Mouse (Mus musculus): ENCODE measurements around the gene Smim24.

The Smim24 gene

GRCm38 (mm10) chr10:81423476-81424245 lies 30.8 kb downstream of the Smim24 start:
- DNase-seq, result peak; percentile 4

DNA sequence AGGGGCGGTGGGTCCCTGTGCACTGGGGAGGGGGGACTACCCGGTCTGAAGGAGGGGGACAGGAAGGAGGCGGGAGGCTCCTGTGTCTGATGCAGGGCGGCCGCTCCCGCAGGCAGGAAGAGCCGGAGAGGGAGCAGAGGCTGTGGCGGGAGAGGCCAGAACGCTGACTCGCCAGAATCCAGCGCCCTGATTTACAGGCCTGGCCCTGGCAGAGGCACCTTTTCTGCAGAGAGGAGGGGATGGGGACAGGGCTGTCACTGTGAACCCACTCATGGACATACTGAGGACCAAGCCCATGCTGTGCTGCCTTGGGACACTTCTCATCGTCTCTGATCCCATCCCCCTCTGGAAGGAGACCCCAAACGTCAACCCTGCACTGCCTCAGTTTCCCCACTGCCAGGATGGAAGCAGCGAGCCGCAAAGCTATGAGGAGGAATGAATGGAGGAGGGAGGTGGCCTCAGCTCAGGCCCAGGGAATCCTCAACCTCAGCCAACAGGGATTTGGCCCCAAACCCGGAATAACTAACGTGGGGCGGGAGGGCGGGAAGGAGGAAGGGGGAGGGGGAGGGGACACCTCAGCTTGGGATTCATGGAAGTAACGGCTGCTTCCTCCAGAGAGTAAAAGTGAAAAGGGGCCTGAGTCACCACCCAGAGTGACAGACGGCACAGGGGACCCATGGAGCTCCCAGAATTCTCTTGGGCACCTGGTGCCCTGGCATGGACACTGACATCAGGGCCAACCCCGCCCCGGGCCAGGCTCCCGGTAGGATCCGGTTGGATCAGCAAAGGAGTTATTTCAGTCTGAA lies 31.6 kb downstream of the Smim24 start:
- peak; percentile 20 for DNase-seq

- peak; percentile 34 for DNase-seq
These were observed 32.5 kb downstream of the Smim24 start for GRCm38 (mm10) chr10:81425236-81425850.

GRCm38 (mm10) chr10:81426081-81426671 lies 33.3 kb downstream of the Smim24 start:
- DNase-seq, result peak; percentile 18

GRCm38 (mm10) chr10:81426897-81427296 lies 34.0 kb downstream of the Smim24 start:
- DNase-seq, result peak; percentile 14

DNA sequence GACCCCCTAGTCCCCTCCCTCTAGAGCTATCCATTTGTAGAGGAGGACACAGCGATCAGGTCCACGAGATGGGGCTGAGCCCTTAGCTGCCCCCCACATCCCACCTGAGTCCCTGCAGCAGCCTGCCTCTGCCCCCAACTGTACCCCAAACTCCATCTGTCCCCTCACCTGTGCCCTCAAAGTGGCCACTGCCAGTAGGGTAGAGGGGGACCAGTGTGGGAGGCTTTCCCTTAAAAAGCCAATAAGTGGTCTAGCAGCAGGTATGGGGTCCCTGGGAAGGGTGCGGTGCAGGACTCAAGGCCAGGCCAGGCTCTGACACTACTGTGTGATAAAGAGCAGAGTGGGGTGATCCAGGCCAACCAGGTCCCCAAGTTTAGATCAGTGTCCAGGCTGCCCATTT lies 34.5 kb downstream of the Smim24 start:
- peak; percentile 14 for DNase-seq

DNA sequence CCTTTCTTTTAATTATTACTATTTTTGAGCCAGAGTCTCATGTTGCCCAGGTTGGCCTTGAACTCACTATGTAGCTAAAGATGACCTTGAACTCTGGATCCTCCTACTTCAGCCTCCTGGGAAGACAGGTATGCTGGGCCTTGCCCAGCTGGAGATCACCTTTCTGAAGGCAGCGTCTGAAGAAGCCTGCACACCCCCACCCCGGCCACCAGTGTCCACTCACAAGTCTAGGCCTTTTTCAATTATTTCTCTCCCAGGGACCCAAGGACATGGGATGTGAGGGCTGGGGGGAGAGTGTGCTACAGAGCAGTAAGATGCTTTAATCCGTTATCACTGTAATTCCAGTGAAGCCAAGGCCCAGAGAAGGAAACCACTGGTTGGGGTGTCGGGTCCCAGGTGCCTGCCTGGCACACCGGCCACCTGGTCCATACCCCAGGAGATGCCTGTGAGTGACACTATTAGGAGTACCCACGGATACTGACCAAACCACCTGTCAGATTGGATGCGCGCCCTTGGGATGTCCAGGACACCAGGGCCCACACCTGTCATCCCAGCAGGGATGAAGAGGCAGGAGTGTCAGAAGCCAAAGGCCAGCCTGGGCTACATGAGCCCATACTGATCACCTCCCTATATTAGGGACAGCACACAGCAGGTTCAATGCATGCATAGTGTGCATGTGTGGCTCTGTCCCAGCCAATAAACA lies 35.1 kb downstream of the Smim24 start:
- peak; percentile 26 for DNase-seq

DNA sequence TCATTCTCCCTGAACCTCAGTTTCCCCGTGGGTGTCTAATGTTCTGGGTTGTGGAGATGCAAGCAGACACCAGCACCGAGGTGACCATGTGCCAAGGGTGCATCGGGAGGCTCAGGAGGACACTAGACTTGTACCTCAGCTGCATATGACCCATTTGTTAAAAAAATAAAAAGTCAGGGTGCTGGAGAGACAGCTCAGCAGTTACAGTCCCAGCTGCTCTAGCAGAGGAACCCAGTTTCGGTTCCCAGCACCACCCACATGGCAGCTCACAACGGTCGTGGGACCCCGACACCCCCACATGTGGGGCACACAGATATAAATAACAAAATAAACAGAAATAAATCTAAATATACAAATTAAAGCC lies 35.6 kb downstream of the Smim24 start:
- DNase-seq, result peak; percentile 8

DNA sequence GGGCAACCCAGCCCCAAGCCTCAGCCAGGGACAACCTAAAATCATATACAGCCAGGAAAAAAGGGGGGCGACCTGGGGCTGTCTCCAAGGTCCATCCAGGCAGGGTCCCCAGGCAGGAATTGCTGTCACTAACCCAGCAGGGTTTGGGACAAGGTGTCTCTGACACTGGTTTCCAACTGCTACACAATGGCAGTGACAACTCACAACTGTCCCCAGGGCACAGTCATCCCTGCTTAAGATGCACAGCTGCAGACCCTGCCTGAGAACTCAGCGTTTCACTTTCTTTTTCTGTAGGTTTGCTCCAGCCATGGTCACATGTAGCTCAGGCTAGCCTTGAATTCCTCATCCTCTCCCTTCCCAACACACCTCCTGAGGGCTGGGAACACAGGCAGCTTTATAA lies 36.2 kb downstream of the Smim24 start:
- peak; percentile 14 for DNase-seq

DNA sequence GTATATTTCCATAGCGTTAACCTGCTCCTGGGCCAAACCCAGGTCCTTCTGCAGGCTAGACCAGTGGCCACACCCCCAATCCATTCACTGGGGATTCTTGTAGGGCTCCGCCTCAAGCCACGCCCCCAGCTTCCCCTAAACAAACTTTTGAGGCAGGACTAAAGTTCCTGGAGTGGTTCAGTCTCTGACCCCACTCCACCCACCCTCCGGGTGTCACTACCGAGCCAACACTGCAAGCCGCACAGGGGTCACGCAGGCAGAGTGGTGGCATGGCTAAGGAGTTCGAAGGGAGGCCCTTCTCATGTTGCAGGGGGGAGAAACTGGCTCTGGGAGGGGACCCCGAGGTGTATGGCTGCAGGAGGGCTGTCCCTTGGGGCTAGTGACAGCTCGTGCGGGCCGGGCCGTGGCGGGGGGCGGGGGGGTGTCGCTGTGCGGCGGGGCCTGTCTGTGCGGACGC lies 36.8 kb downstream of the Smim24 start:
- DNase-seq, result peak; percentile 88

DNA sequence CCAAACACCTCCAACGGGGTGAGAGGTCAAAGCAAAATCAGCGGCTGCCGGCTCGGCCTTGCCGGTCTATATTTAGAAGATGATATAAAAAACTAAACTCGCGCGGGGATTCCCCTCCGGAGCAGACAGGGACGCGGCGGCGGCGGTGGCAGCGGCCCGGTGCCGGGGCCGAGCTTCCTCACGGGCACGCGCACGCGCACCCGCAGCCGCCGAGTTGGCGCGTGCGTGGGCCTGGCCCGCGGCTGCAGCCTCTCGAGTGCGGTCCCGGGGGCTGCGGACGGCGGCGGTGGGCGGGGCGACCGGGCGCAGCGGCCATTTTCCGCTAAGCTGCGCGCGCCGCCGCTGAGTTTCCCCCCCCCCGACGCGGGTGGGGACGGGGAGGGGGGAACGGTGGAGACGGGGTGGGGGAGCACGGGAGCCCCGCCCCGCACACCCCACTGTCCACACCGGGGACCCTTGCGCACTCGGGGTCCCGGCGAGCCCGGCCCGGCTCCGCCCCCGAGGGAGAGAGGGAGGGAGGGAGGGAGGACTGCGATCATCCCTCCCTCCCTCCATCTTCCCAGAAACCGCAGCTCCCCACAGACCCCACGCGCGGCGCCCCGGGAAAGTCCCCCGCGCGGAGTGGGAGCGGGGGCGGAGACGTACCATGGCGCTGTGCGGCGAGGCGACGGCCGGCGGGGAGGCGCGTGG lies 37.4 kb downstream of the Smim24 start:
- peak; percentile 76 for DNase-seq

DNA sequence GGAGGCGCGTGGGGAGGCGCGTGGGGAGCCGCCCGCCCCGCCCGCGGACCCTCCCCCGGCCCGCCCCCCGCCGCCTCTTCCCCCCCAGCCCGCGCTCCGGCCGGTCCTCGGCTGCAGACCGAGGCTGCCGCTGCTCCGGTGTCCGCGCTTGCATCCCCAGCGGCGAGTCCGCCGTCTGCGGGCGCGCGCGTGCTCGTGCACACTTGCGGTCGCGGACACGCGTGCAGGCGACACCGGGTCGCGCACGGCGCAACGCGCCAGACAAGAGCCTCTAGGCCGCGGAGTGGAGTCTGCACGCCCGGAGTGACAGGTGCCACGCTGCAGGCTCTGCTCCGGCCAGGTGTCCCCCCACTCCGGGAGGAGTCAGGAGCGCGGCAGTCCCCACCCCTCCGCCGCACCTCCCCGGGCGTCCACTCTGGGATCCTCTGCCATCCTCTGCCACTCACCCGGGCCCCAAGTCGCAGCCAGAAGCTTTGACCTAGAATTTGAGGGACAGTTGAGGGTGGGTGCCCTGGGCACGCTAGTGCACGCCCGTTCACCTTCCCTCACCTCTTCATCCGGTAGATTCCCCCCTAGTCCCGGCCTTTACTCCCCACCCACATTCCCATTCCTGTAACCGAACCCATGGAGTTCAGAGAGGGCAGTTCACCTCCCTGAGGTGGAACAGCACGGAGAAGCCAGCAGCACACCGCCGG lies 38.1 kb downstream of the Smim24 start:
- DNase-seq, result peak; percentile 79

GRCm38 (mm10) chr10:81431526-81432168 lies 38.8 kb downstream of the Smim24 start:
- peak; percentile 80 for DNase-seq

- DNase-seq, result no peak
These were observed 39.5 kb downstream of the Smim24 start for GRCm38 (mm10) chr10:81432169-81432867.

DNA sequence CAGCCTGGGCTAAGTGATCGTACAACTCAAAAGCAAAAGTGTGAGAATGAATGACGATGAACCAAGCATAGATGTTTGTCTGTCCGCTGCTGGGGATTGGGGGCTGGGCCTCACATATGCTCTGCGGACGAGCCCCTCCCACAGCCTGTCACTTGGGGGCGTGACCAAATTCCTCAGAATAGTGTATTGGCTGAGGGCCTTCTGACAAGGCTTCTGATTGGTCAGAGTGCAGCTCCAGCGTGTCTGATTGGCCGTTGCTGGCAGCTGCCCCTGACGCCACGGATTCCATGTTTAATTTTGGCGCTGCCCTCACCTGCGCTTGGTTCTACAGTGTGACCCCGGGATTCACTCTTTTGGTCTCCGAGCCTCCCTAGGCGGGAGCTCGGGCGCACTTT lies 40.0 kb downstream of the Smim24 start:
- DNase-seq, result peak; percentile 97

- peak; percentile 59 for DNase-seq
These were observed 40.9 kb downstream of the Smim24 start for GRCm38 (mm10) chr10:81433541-81434289.

- no peak for DNase-seq
These were observed 41.8 kb downstream of the Smim24 start for GRCm38 (mm10) chr10:81434361-81435263.

GRCm38 (mm10) chr10:81435436-81435835 lies 42.6 kb downstream of the Smim24 start:
- peak; percentile 87 for DNase-seq

Measured in layer of hippocampus, adult 9-11 months (tissue).